Mouse (Mus musculus) lung, embryonic 15.5 days (tissue): ENCODE measurements around the gene Klk1b8. TPM values are rescaled to one million over a fixed set of nuclear protein-coding genes. Genes with fewer than 3 reads are reported as not detected.

Source experiments
- polyA plus RNA-seq: library from polyadenylated mRNA; unstranded; fragments of >200 nt; fragmentation: Nextera tagmentation; extraction: Ambion mirVana; gene quantifications from 2 replicates; pipeline ENCODE4 v1.2.1, GENCODE M21; 2015

Gene Klk1b8
- polyA plus RNA-seq, 1 experiment from 2014 or later = not detected

Other genes starting within 250 kb of the Klk1b8 start
- gene Klk13, start 238.1 kb upstream of the Klk1b8 start, polyA plus RNA-seq = 2.6 and 3.0 TPM in 2 replicates
- gene Klk12, start 181.8 kb upstream of the Klk1b8 start, polyA plus RNA-seq = not detected in 2 replicates
- 0.14 and 0.42 TPM in 2 replicates for gene Klk11, start 176.1 kb upstream of the Klk1b8 start, polyA plus RNA-seq
- gene Klk10, start 169.6 kb upstream of the Klk1b8 start, polyA plus RNA-seq = 1.8 and 1.9 TPM in 2 replicates
- gene Klk9, start 158.8 kb upstream of the Klk1b8 start, polyA plus RNA-seq = 0.16 TPM in 1 of 2 replicates, not detected in the other
- gene Klk8, start 153.1 kb upstream of the Klk1b8 start, polyA plus RNA-seq = 21.4 and 22.4 TPM in 2 replicates
- gene Klk7, start 139.4 kb upstream of the Klk1b8 start, polyA plus RNA-seq = not detected in 2 replicates
- gene Klk6, start 126.2 kb upstream of the Klk1b8 start, polyA plus RNA-seq = not detected in 2 replicates
- gene Klk5, start 108.7 kb upstream of the Klk1b8 start, polyA plus RNA-seq = not detected in 2 replicates
- gene Klk4, start 69.5 kb upstream of the Klk1b8 start, polyA plus RNA-seq = not detected in 2 replicates
- not detected in 2 replicates for gene Klk15, start 16.9 kb upstream of the Klk1b8 start, polyA plus RNA-seq
- not detected in 2 replicates for gene Klk1b1, start 16.1 kb downstream of the Klk1b8 start, polyA plus RNA-seq
- not detected in 2 replicates for gene Klk1b9, start 25.4 kb downstream of the Klk1b8 start, polyA plus RNA-seq
- gene Klk1b11, start 45.2 kb downstream of the Klk1b8 start, polyA plus RNA-seq = not detected in 2 replicates
- not detected in 2 replicates for gene Klk1b26, start 61.5 kb downstream of the Klk1b8 start, polyA plus RNA-seq
- gene Klk1b27, start 101.6 kb downstream of the Klk1b8 start, polyA plus RNA-seq = not detected in 2 replicates
- gene Klk1b21, start 151.7 kb downstream of the Klk1b8 start, polyA plus RNA-seq = not detected in 2 replicates
- gene Klk1b22, start 162.0 kb downstream of the Klk1b8 start, polyA plus RNA-seq = not detected in 2 replicates
- gene Klk1b16, start 186.1 kb downstream of the Klk1b8 start, polyA plus RNA-seq = not detected in 2 replicates
- not detected in 2 replicates for gene Klk1b24, start 237.6 kb downstream of the Klk1b8 start, polyA plus RNA-seq
- gene Klk1b3, start 247.5 kb downstream of the Klk1b8 start, polyA plus RNA-seq = not detected in 2 replicates